Mouse (Mus musculus) testis, adult 2 months (tissue): ENCODE data around the gene Ccnj.

Source experiments
- CTCF ChIP-seq: fragments of 200-500 bp; IDR thresholded peaks from 2 replicates; pipeline ENCODE4 v1.5.1; 2012; ENCODE audit warnings: low read depth, mild to moderate bottlenecking, inconsistent platforms, low read length, moderate library complexity; ENCODE audit not compliant: control insufficient read depth, insufficient read depth, insufficient replicate concordance
- POLR2A ChIP-seq: fragments of 200-500 bp; IDR thresholded peaks from 2 replicates; pipeline ENCODE4 v1.6.1; 2012; ENCODE audit warnings: low read depth, mild to moderate bottlenecking, inconsistent platforms, low read length, moderate library complexity; ENCODE audit not compliant: control insufficient read depth

GRCm38 (mm10) chr19:40817901-40818532, 13.1 kb upstream of the Ccnj start:
- TF ChIP-seq CTCF (no peak), POLR2A (no peak)
